Mouse (Mus musculus) ES-Bruce4 (cell line): ENCODE measurements around the gene Hist1h2bk. TPM values are rescaled to one million over a fixed set of nuclear protein-coding genes. Genes with fewer than 3 reads are reported as not detected.

ENCODE experiments used
- H3K27ac ChIP-seq: 2 replicates; pipeline ENCODE4 v1.5.1; 2012; ENCODE audit warnings: low read length, inconsistent platforms; ENCODE audit not compliant: insufficient read depth
- H3K27me3 ChIP-seq: 2 replicates; pipeline ENCODE4 v1.6.1; 2012; ENCODE audit warnings: mild to moderate bottlenecking, low read length, inconsistent platforms; ENCODE audit not compliant: control insufficient read depth, poor library complexity, insufficient read depth, severe bottlenecking
- H3K36me3 ChIP-seq: 2 replicates; pipeline ENCODE4 v1.6.1; 2012; ENCODE audit warnings: inconsistent platforms, mild to moderate bottlenecking, low read length, moderate library complexity; ENCODE audit not compliant: control insufficient read depth, poor library complexity, insufficient read depth, severe bottlenecking
- H3K4me1 ChIP-seq: one replicate; pipeline ENCODE4 v1.8.1; 2011; ENCODE audit warnings: low read length; ENCODE audit not compliant: control insufficient read depth, insufficient read depth
- H3K4me3 ChIP-seq: 2 replicates; pipeline ENCODE4 v1.5.1; 2011; ENCODE audit warnings: low read depth, mild to moderate bottlenecking, low read length
- H3K9ac ChIP-seq: 2 replicates; pipeline ENCODE4 v1.6.1; 2012; ENCODE audit warnings: low read depth, mild to moderate bottlenecking, inconsistent platforms; ENCODE audit not compliant: poor library complexity, severe bottlenecking
- H3K9me3 ChIP-seq: replicated peaks from 2 replicates; pipeline ENCODE4 v1.6.1; 2012; ENCODE audit warnings: mild to moderate bottlenecking, low read length, inconsistent platforms; ENCODE audit not compliant: control insufficient read depth, poor library complexity, insufficient read depth, severe bottlenecking
- CTCF ChIP-seq: IDR thresholded peaks from one replicate; pipeline ENCODE4 v1.8.1; 2011; ENCODE audit warnings: low read depth, low read length
- EP300 ChIP-seq: IDR thresholded peaks from 2 replicates; pipeline ENCODE4 v1.6.1; 2011; ENCODE audit warnings: low read depth, low read length; ENCODE audit not compliant: insufficient read depth
- POLR2A ChIP-seq: IDR thresholded peaks from one replicate; pipeline ENCODE4 v1.8.1; 2011; ENCODE audit warnings: low read length; ENCODE audit not compliant: insufficient read depth
- polyA plus RNA-seq: library from polyadenylated mRNA; stranded (reverse); fragments of >200 nt; gene quantifications from 2 replicates; pipeline ENCODE4 v1.2.4, GENCODE M21; 2011; ENCODE audit warnings: low read depth; ENCODE audit not compliant: missing spikeins, insufficient read depth, insufficient read length

Hist1h2bk gene
- polyA plus RNA-seq, 1 experiment = 54.4 TPM

DNA sequence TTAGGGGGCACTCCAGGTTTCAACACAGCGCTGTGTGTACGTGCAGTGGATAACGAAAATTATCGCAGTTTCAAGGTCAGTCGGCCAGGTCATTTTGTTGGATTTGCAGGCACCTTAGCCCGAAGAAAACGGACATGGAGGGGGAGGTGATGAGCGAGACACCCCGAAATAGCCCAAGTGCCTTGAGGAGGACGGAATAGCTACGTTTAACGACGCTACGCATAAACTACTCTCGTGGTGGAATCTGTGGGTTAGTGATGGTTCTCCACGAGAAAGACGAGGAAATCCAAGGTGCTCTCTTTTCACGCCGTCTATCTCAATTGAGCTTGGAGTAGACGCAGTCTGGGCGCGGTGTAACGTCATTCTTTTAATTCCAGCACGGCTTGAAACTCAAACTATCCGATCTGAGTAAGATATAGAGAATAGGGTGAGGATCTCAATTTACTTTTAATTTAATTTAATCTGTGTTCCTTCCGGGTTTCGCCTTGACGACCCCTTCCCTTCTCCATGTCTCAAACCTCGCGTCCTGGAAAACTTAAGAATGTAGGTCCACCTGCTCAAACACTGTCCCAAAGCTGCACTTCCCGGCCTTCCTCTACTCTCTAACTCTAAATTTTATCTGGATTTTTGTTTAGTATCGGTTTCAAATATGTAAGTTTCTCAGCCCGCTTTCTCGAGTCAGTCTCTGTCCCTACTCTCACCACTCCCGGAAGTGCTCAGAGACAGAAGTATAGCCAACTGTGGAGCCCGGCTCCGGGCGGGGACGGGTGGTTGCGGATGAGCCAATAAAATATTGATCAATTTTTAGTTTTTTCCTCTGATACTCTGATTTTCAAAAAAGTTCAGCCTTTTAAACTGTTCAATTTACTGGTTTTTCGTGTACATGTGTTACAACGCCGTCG, 15.5 kb upstream of the Hist1h2bk start:
- H3K9ac ChIP-seq = peak overlapping the region; percentile 61
- no peaks in the 10 kb centered on the region for H3K27me3 ChIP-seq
- peak overlapping the region; percentile 70 for H3K4me3 ChIP-seq
- H3K27ac ChIP-seq = no peak overlapping the region
- H3K9me3 ChIP-seq = no peaks in the 10 kb centered on the region
- TF ChIP-seq POLR2A (no peak), CTCF (no peak), EP300 (no peak)
- H3K4me1 ChIP-seq = no peaks in the 10 kb centered on the region
- no peaks in the 10 kb centered on the region for H3K36me3 ChIP-seq

DNA sequence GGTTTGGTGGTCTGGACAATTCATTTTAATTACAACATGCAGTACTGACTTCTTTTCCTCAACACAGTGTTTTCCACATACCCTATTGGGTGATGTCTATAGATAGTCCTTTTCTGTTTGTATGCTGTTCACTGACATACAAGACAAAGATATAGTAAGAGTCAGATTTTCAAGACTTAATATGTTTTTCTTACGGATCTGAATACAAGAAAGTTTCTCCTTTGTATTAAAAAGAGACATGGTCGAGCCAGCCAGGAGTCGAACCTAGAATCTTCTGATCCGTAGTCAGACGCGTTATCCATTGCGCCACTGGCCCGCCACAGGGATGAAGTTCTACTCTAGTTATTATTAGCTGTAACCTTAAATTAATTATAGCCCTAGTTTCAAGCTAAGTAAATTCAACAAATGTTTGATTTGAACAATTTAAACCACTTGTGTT, 14.8 kb upstream of the Hist1h2bk start:
- Histone ChIP-seq H3K27me3 (no peaks in the 10 kb centered on the region), H3K4me3 (peak overlapping the region; percentile 70), H3K36me3 (no peaks in the 10 kb centered on the region), H3K27ac (no peak overlapping the region), H3K4me1 (no peaks in the 10 kb centered on the region), H3K9me3 (no peaks in the 10 kb centered on the region), H3K9ac (peak overlapping the region; percentile 89)
- TF ChIP-seq POLR2A (no peak), EP300 (no peak), CTCF (no peak)

DNA sequence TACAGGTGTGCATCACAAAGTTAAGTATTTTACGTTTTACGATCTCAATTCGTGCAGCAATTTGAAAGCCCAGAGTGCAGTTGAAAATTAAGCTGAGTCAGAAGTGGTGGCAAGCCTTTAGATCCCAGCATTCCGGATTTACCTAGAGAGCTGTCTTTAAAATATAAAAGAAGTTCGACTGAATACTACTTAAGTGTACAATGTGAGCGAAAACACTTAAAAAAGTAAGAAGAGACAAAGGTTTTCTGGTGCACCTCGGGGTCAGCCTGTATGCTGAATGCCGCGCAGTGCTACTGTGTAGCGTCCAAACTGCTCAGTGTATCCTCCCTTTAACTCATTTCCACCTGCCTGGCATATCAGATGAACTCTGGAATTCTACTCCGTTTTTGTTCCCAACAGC, 14.1 kb upstream of the Hist1h2bk start:
- Histone ChIP-seq H3K36me3 (no peaks in the 10 kb centered on the region), H3K9me3 (no peaks in the 10 kb centered on the region), H3K27me3 (no peaks in the 10 kb centered on the region), H3K4me3 (peak overlapping the region; percentile 86), H3K4me1 (no peaks in the 10 kb centered on the region), H3K27ac (no peak overlapping the region), H3K9ac (peak overlapping the region; percentile 89)
- TF ChIP-seq CTCF = no peak
- TF ChIP-seq POLR2A = no peak
- TF ChIP-seq EP300 = no peak

DNA sequence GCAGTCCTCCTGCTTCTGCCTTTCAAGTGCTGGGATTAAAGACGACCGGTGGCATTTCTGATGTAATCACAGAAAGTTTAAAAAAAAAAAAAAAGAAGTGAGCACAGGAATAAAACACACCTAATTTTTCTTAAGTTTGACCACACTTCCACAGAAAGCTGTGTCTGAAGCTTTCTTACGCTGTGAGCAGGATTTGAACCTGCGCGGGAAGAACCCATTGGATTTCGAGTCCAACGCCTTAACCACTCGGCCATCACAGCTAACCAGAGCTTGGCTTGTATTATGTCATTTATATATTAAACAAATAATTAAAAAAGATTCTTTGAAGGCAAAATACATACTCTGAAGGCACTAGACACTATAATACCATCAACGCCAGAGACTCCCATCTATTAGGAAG, 13.4 kb upstream of the Hist1h2bk start:
- Histone ChIP-seq H3K36me3 (no peaks in the 10 kb centered on the region), H3K27me3 (no peaks in the 10 kb centered on the region), H3K9ac (peak overlapping the region; percentile 89), H3K27ac (no peak overlapping the region), H3K4me3 (peak overlapping the region; percentile 86), H3K9me3 (no peaks in the 10 kb centered on the region), H3K4me1 (no peaks in the 10 kb centered on the region)
- TF ChIP-seq EP300 (no peak), POLR2A (no peak), CTCF (no peak)

DNA sequence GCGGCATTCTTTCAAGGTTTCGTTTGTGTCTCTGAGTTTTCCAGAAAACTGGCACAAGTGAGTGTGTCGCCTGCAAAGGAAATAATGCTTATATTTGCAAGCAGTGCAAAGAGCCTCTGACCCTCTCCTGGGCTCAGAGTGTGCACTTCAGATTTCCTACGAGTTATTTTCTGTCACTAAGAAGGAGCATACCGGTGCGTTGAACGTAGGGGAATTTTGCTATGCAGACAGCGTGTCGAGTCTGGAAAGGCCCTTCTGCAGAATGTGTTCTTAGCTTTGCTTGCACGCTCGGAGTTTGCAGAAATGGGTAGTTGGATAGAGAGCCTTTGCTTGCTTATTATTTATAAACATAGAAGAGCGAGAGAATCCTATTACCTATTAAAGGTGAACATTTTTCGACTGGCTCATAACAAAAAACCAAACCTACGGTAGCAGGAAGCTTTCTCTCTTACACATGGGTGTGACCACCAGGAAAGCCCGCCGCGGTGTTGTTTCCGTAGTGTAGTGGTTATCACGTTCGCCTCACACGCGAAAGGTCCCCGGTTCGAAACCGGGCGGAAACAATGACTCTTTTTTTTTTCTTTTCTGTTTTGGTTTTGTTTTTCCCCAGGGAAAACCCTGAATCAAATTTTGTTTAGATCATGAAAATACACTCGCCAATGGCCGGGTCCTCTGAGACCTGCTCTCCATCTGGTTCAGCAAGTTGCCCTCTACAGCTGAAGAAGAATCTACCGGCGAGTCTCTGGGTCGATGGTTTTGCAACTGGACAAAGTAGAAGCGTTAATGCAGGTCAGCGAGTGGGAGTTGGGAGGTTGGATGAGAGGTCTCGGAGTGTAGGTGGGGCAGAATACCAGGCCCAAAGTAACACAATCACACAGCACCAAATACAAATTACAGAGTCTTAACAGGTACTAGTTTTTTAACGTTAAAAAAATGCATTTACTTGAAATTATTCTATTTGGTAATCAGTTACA, 9.3 kb upstream of the Hist1h2bk start:
- H3K9me3 ChIP-seq = no peaks in the 10 kb centered on the region
- no peaks in the 10 kb centered on the region for H3K4me1 ChIP-seq
- H3K9ac ChIP-seq = peak overlapping the region; percentile 46
- no peak overlapping the region for H3K27ac ChIP-seq
- TF ChIP-seq POLR2A (no peak), EP300 (no peak), CTCF (no peak)
- no peaks in the 10 kb centered on the region for H3K27me3 ChIP-seq
- H3K36me3 ChIP-seq = no peaks in the 10 kb centered on the region
- H3K4me3 ChIP-seq = peak overlapping the region; percentile 68
